Mouse (Mus musculus) adrenal gland, postnatal 4 days (tissue): ENCODE results near the gene Sec1. TPM values are rescaled to one million over a fixed set of nuclear protein-coding genes. Genes with fewer than 3 reads are reported as not detected.

Source experiments
- DNase-seq, 2 experiments: peaks; one replicate each; pipeline ENCODE4 v3.0.0; 2021 to 2022; ENCODE audit warnings: low spot score in 2 of 2, mixed read lengths in 2 of 2
- total RNA-seq, 2 experiments: library from RNA; stranded (reverse); gene quantifications; 2 replicates each; pipeline ENCODE4 v1.2.3; 2021

The Sec1 gene
- total RNA-seq, 2 experiments from 2014 or later: 0.11 to 0.28 TPM

GRCm38 (mm10) chr7:45718331-45718730 lies 24.1 kb upstream of the Sec1 start:
- DNase-seq: no peak

- peak; percentile 93 to 96 for DNase-seq
These were observed 23.7 kb upstream of the Sec1 start, which contains the start of gene Sphk2 for GRCm38 (mm10) chr7:45717918-45718297. Sphk2 (minus strand) TSS chr7:45718002.

GRCm38 (mm10) chr7:45716952-45717917 lies 23.0 kb upstream of the Sec1 start:
- DNase-seq: peak in 1 of 2 experiments; percentile 2

GRCm38 (mm10) chr7:45716460-45716857 lies 22.3 kb upstream of the Sec1 start:
- DNase-seq: no peak

- no peak for DNase-seq
These were observed 21.7 kb upstream of the Sec1 start for GRCm38 (mm10) chr7:45715741-45716459.

- DNase-seq: peak; percentile 90 to 93
These were observed 21.0 kb upstream of the Sec1 start, which contains the start of gene Rpl18 for GRCm38 (mm10) chr7:45715090-45715708. Rpl18 (plus strand) TSS chr7:45715457.

GRCm38 (mm10) chr7:45714630-45715089 lies 20.5 kb upstream of the Sec1 start:
- DNase-seq: no peak

- DNase-seq: no peak
These were observed 19.8 kb upstream of the Sec1 start for GRCm38 (mm10) chr7:45713881-45714520.

GRCm38 (mm10) chr7:45713396-45713795 lies 19.2 kb upstream of the Sec1 start:
- DNase-seq: no peak

- DNase-seq: peak in 1 of 2 experiments; percentile 59
These were observed 18.0 kb upstream of the Sec1 start for GRCm38 (mm10) chr7:45712022-45712757.

GRCm38 (mm10) chr7:45711316-45712021 lies 17.3 kb upstream of the Sec1 start:
- DNase-seq: no peak

- DNase-seq: no peak
These were observed 16.4 kb upstream of the Sec1 start for GRCm38 (mm10) chr7:45710477-45711191.

- no peak for DNase-seq
These were observed 15.6 kb upstream of the Sec1 start for GRCm38 (mm10) chr7:45709677-45710355.

GRCm38 (mm10) chr7:45709036-45709435 lies 14.8 kb upstream of the Sec1 start:
- no peak for DNase-seq

GRCm38 (mm10) chr7:45708221-45708761 lies 14.1 kb upstream of the Sec1 start:
- DNase-seq: no peak

- peak; percentile 92 to 95 for DNase-seq
These were observed 13.3 kb upstream of the Sec1 start for GRCm38 (mm10) chr7:45707375-45707967.

- peak; percentile 81 to 84 for DNase-seq
These were observed 12.6 kb upstream of the Sec1 start for GRCm38 (mm10) chr7:45706721-45707241.
